8 mouse cellular contexts compared by ENCODE assay signal in the genomic region with DNA sequence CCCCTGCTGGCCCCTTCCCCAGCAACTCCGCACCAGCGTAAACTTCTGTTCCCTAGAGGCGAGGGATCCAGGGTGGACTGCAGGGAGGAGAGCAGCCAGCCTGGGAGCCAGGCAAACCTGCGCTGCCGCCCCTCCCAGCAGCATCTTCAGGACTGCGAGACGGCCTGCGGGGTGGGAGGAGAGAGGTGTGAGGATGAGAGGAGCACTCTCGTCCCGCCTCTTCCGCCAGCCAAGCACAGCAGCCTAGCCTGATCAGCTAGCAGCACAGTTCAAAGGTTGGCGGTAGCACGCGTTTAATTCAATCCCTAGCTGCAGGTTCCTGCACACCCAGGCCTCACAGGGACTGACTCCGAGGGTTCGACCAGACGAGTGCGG. TPM values are rescaled to one million over a fixed set of nuclear protein-coding genes. Genes with fewer than 3 reads are reported as not detected.
A peak's percentile ranks its signal among the peaks of the same experiment; 100 is the strongest.
DNase-seq lines count a peak whose midpoint lies in the region; ATAC-seq and TF ChIP-seq lines count a peak whose summit lies in the region.

No protein-coding gene starts in this region.

- peak overlapping the region; percentile 94 for H3K27ac ChIP-seq in forebrain, postnatal 0 days (ENCODE audit: low read depth, low read length)
- H3K27ac ChIP-seq in kidney, embryonic 14.5 days (ENCODE audit: low read depth, low read length) = peak overlapping the region; percentile 93
- H3K27ac ChIP-seq in neural tube, embryonic 14.5 days (ENCODE audit: low read depth, low read length) = peak overlapping the region; percentile 94

- TF ChIP-seq CTCF in forebrain, postnatal 0 days (IDR thresholded peaks at IDR 0.05; ENCODE audit: low read depth) = no peak
- no peak for TF ChIP-seq CTCF in lung, adult 2 months (IDR thresholded peaks at IDR 0.05; ENCODE audit: insufficient read depth, low read length)

- peaks cover 33% of the 10 kb centered on the region for H3K36me3 ChIP-seq in forebrain, postnatal 0 days (ENCODE audit: insufficient read depth)
- H3K36me3 ChIP-seq in kidney, embryonic 14.5 days (ENCODE audit: control insufficient read depth, insufficient read depth, low read length) = peaks cover 33% of the 10 kb centered on the region
- H3K36me3 ChIP-seq in neural tube, embryonic 14.5 days (ENCODE audit: control insufficient read depth, insufficient read depth, low read length) = peaks cover 25% of the 10 kb centered on the region

- no peaks in the 10 kb centered on the region for H3K27me3 ChIP-seq in forebrain, postnatal 0 days (ENCODE audit: insufficient read depth, low read length)
- H3K27me3 ChIP-seq in kidney, embryonic 14.5 days (ENCODE audit: control insufficient read depth, insufficient read depth, low read length) = no peaks in the 10 kb centered on the region
- no peaks in the 10 kb centered on the region for H3K27me3 ChIP-seq in neural tube, embryonic 14.5 days (ENCODE audit: control insufficient read depth, insufficient read depth, low read length)

- H3K4me3 ChIP-seq in forebrain, postnatal 0 days (ENCODE audit: low read depth, low read length) = peak overlapping the region; percentile 63
- peak overlapping the region; percentile 75 for H3K4me3 ChIP-seq in kidney, embryonic 14.5 days (ENCODE audit: low read length)
- H3K4me3 ChIP-seq in lung, adult 2 months (replicated peaks; ENCODE audit: extremely low read depth, low read depth, low read length) = peak overlapping the region; percentile 86
- H3K4me3 ChIP-seq in neural tube, embryonic 14.5 days (ENCODE audit: low read depth, low read length) = peak overlapping the region; percentile 76

- H3K9ac ChIP-seq in forebrain, postnatal 0 days = peak overlapping the region; percentile 76
- peak overlapping the region; percentile 65 for H3K9ac ChIP-seq in kidney, embryonic 14.5 days (ENCODE audit: low read depth, low read length)
- H3K9ac ChIP-seq in neural tube, embryonic 14.5 days (replicated peaks; ENCODE audit: low read depth, low read length) = peak overlapping the region; percentile 59

- H3K9me3 ChIP-seq in forebrain, postnatal 0 days (ENCODE audit: low read length) = no peaks in the 10 kb centered on the region
- no peaks in the 10 kb centered on the region for H3K9me3 ChIP-seq in kidney, embryonic 14.5 days (ENCODE audit: control insufficient read depth, low read length)
- H3K9me3 ChIP-seq in neural tube, embryonic 14.5 days (ENCODE audit: control insufficient read depth, low read length) = no peaks in the 10 kb centered on the region

- ATAC-seq in forebrain, postnatal 0 days = peak; percentile 62
- peak; percentile 82 for ATAC-seq in kidney, embryonic 14.5 days (ENCODE audit: low FRiP score, low TSS enrichment)
- ATAC-seq in neural tube, embryonic 14.5 days (ENCODE audit: low read depth) = peak; percentile 76

- H3K4me1 ChIP-seq in forebrain, postnatal 0 days (ENCODE audit: insufficient read depth) = peaks cover 14% of the 10 kb centered on the region; the same call in 1 of the 2 replicates
- H3K4me1 ChIP-seq in kidney, embryonic 14.5 days (ENCODE audit: control insufficient read depth, insufficient read depth, low read length) = peaks cover 13% of the 10 kb centered on the region
- H3K4me1 ChIP-seq in lung, adult 2 months (ENCODE audit: control insufficient read depth, insufficient read depth, low read length) = peaks cover 10% of the 10 kb centered on the region
- H3K4me1 ChIP-seq in neural tube, embryonic 14.5 days (ENCODE audit: control insufficient read depth, insufficient read depth, low read length) = peaks cover 20% of the 10 kb centered on the region

- H3K4me2 ChIP-seq in forebrain, postnatal 0 days (ENCODE audit: low read depth) = peak overlapping the region; percentile 90
- H3K4me2 ChIP-seq in kidney, embryonic 14.5 days (replicated peaks; ENCODE audit: low read depth, low read length) = peak overlapping the region; percentile 91
- H3K4me2 ChIP-seq in neural tube, embryonic 14.5 days (ENCODE audit: low read depth, low read length) = peak overlapping the region; percentile 77

- WGBS in forebrain, postnatal 0 days = 1% methylated on average over 18 of the region's 18 CpGs
- 1% methylated on average over 18 of the region's 18 CpGs for WGBS in kidney, embryonic 14.5 days
- WGBS in lung, adult 2 months = 3% methylated on average over 18 of the region's 18 CpGs
- WGBS in neural tube, embryonic 14.5 days = under 1% methylated on average over 18 of the region's 18 CpGs

- peak; percentile 70 to 77 for DNase-seq in spleen, adult 18-20 months
- no peak for DNase-seq in spleen, adult 12 weeks (ENCODE audit: low spot score)
- peak; percentile 71 for DNase-seq in c-Kit-positive CD71-positive TER-119-negative erythroid progenitor cells, embryonic 14.5 days (ENCODE audit: low read depth)
- DNase-seq in forebrain, postnatal 0 days = peak; percentile 78
- no peak for DNase-seq in lung, adult 2 months
- DNase-seq in thymus, postnatal 14 days = peak; percentile 88

- peak; percentile 40; the same call in 1 of the 2 replicates for TF ChIP-seq POLR2A in lung, adult 2 months (IDR thresholded peaks at IDR 0.05; ENCODE audit: borderline replicate concordance, extremely low read depth, low read depth, low read length)

RNA-seq across cellular contexts. Expression of a gene that starts 0.3 kb away (rescaled TPM):
- total RNA-seq in forebrain, postnatal 0 days (2014; rRNA removed) = 36.9 and 43.2 TPM in 2 replicates
- polyA plus RNA-seq in forebrain, postnatal 0 days (2015; fragmentation: Nextera tagmentation; extraction: Ambion mirVana) = 63.6 and 68.4 TPM in 2 replicates
- 19.3 and 19.8 TPM in 2 replicates for polyA plus RNA-seq in kidney, embryonic 14.5 days (2014; fragmentation: Nextera tagmentation; extraction: Ambion mirVana)
- polyA plus RNA-seq in lung, adult 2 months (2012; rRNA removed) = 54.0 and 76.4 TPM in 2 replicates
- polyA plus RNA-seq in neural tube, embryonic 14.5 days (2014; fragmentation: Nextera tagmentation; extraction: Ambion mirVana) = 45.1 and 58.6 TPM in 2 replicates

RNA-seq across cellular contexts. Expression of a gene that starts 12.8 kb away (rescaled TPM):
- 31.6 and 38.2 TPM in 2 replicates for total RNA-seq in forebrain, postnatal 0 days (2014; rRNA removed)
- 12.8 and 18.6 TPM in 2 replicates for polyA plus RNA-seq in forebrain, postnatal 0 days (2015; fragmentation: Nextera tagmentation; extraction: Ambion mirVana)
- 24.6 and 28.3 TPM in 2 replicates for polyA plus RNA-seq in kidney, embryonic 14.5 days (2014; fragmentation: Nextera tagmentation; extraction: Ambion mirVana)
- 31.2 and 47.3 TPM in 2 replicates for polyA plus RNA-seq in lung, adult 2 months (2012; rRNA removed)
- polyA plus RNA-seq in neural tube, embryonic 14.5 days (2014; fragmentation: Nextera tagmentation; extraction: Ambion mirVana) = 14.8 and 15.8 TPM in 2 replicates

RNA-seq across cellular contexts. Expression of a gene that starts 14.4 kb away (rescaled TPM):
- 0.52 and 1.2 TPM in 2 replicates for total RNA-seq in forebrain, postnatal 0 days (2014; rRNA removed)
- 1.7 TPM in 2 replicates for polyA plus RNA-seq in forebrain, postnatal 0 days (2015; fragmentation: Nextera tagmentation; extraction: Ambion mirVana)
- 1.2 and 1.8 TPM in 2 replicates for polyA plus RNA-seq in kidney, embryonic 14.5 days (2014; fragmentation: Nextera tagmentation; extraction: Ambion mirVana)
- polyA plus RNA-seq in lung, adult 2 months (2012; rRNA removed) = 36.1 and 39.2 TPM in 2 replicates
- 0.83 and 2.6 TPM in 2 replicates for polyA plus RNA-seq in neural tube, embryonic 14.5 days (2014; fragmentation: Nextera tagmentation; extraction: Ambion mirVana)

RNA-seq across cellular contexts. Expression of a gene that starts 29.8 kb away (rescaled TPM):
- total RNA-seq in forebrain, postnatal 0 days (2014; rRNA removed) = 0.14 and 0.23 TPM in 2 replicates
- 0.13 and 0.17 TPM in 2 replicates for polyA plus RNA-seq in forebrain, postnatal 0 days (2015; fragmentation: Nextera tagmentation; extraction: Ambion mirVana)
- 0.05 and 0.09 TPM in 2 replicates for polyA plus RNA-seq in kidney, embryonic 14.5 days (2014; fragmentation: Nextera tagmentation; extraction: Ambion mirVana)
- 2.3 and 3.2 TPM in 2 replicates for polyA plus RNA-seq in lung, adult 2 months (2012; rRNA removed)
- polyA plus RNA-seq in neural tube, embryonic 14.5 days (2014; fragmentation: Nextera tagmentation; extraction: Ambion mirVana) = 0.05 and 0.10 TPM in 2 replicates

RNA-seq across cellular contexts. Expression of a gene that starts 34.4 kb away (rescaled TPM):
- 41.2 and 57.8 TPM in 2 replicates for total RNA-seq in forebrain, postnatal 0 days (2014; rRNA removed)
- polyA plus RNA-seq in forebrain, postnatal 0 days (2015; fragmentation: Nextera tagmentation; extraction: Ambion mirVana) = 40.0 and 40.2 TPM in 2 replicates
- 8.6 and 13.8 TPM in 2 replicates for polyA plus RNA-seq in kidney, embryonic 14.5 days (2014; fragmentation: Nextera tagmentation; extraction: Ambion mirVana)
- 31.8 and 48.2 TPM in 2 replicates for polyA plus RNA-seq in lung, adult 2 months (2012; rRNA removed)
- polyA plus RNA-seq in neural tube, embryonic 14.5 days (2014; fragmentation: Nextera tagmentation; extraction: Ambion mirVana) = 13.7 and 19.7 TPM in 2 replicates

Comparison
In these comparisons a context has a peak if more than half of its experiments do, and no peak if none do; other contexts are left out.
1. DNase-seq: peak in spleen, adult 18-20 months (2 of 2), c-Kit-positive CD71-positive TER-119-negative erythroid progenitor cells, embryonic 14.5 days (single experiment), forebrain, postnatal 0 days (single experiment) and thymus, postnatal 14 days (single experiment); none in spleen, adult 12 weeks (single experiment) and lung, adult 2 months (single experiment).
2. RNA of a gene that starts 14.4 kb away (polyA plus RNA-seq): 36.1 to 39.2 TPM in lung, adult 2 months; 1.2 to 1.8 TPM in kidney, embryonic 14.5 days, 1.7 TPM in forebrain, postnatal 0 days and 0.83 to 2.6 TPM in neural tube, embryonic 14.5 days; every median in the first group is over 10 times any median in the second.
3. Peak in every context shown above with its lines, with median percentiles within 50 percentile points of each other: ATAC-seq, H3K27ac ChIP-seq, H3K4me2 ChIP-seq, H3K4me3 ChIP-seq and H3K9ac ChIP-seq.